Mouse (Mus musculus) right cerebral cortex, postnatal 14 days (tissue): ENCODE measurements around the gene Mrpl39.
A peak's percentile ranks its signal among the peaks of the same experiment; 100 is the strongest.

Experiments
- DNase-seq: peaks from one replicate; pipeline ENCODE4 v3.0.0; 2022

Gene Mrpl39

GRCm38 (mm10) chr16:84737358-84737757 lies 1.8 kb upstream of the Mrpl39 start:
- DNase-seq, result no peak

- DNase-seq, result no peak
These were observed 756 bp downstream of the Mrpl39 start for GRCm38 (mm10) chr16:84734806-84735165.

- DNase-seq, result no peak
These were observed 14.9 kb downstream of the Mrpl39 start for GRCm38 (mm10) chr16:84720670-84721069.

- DNase-seq, result no peak
These were observed 17.3 kb downstream of the Mrpl39 start for GRCm38 (mm10) chr16:84718250-84718649.

GRCm38 (mm10) chr16:84717618-84718248 lies 17.8 kb downstream of the Mrpl39 start:
- DNase-seq, result no peak

GRCm38 (mm10) chr16:84716724-84717617 lies 18.6 kb downstream of the Mrpl39 start:
- DNase-seq, result no peak

GRCm38 (mm10) chr16:84716197-84716596 lies 19.3 kb downstream of the Mrpl39 start:
- DNase-seq, result no peak

GRCm38 (mm10) chr16:84714978-84715377 lies 20.6 kb downstream of the Mrpl39 start:
- DNase-seq, result no peak

- no peak for DNase-seq
These were observed 21.6 kb downstream of the Mrpl39 start for GRCm38 (mm10) chr16:84713926-84714325.

- DNase-seq, result no peak
These were observed 22.4 kb downstream of the Mrpl39 start for GRCm38 (mm10) chr16:84713156-84713555.

- no peak for DNase-seq
These were observed 26.9 kb downstream of the Mrpl39 start for GRCm38 (mm10) chr16:84708649-84709048.

GRCm38 (mm10) chr16:84707802-84708201 lies 27.7 kb downstream of the Mrpl39 start:
- no peak for DNase-seq

GRCm38 (mm10) chr16:84706571-84706970 lies 29.0 kb downstream of the Mrpl39 start:
- DNase-seq, result no peak

GRCm38 (mm10) chr16:84705507-84705906 lies 30.0 kb downstream of the Mrpl39 start:
- DNase-seq, result no peak

- DNase-seq, result no peak
These were observed 30.8 kb downstream of the Mrpl39 start for GRCm38 (mm10) chr16:84704661-84705240.

- DNase-seq, result no peak
These were observed 31.5 kb downstream of the Mrpl39 start for GRCm38 (mm10) chr16:84703769-84704660.

- DNase-seq, result peak; percentile 20
These were observed 32.3 kb downstream of the Mrpl39 start for GRCm38 (mm10) chr16:84703129-84703768.

GRCm38 (mm10) chr16:84702230-84703128 lies 33.1 kb downstream of the Mrpl39 start:
- DNase-seq, result no peak

- DNase-seq, result no peak
These were observed 34.5 kb downstream of the Mrpl39 start for GRCm38 (mm10) chr16:84701041-84701440.

- no peak for DNase-seq
These were observed 36.8 kb downstream of the Mrpl39 start for GRCm38 (mm10) chr16:84698708-84699107.

- DNase-seq, result no peak
These were observed 39.4 kb downstream of the Mrpl39 start for GRCm38 (mm10) chr16:84696178-84696577.
